Mouse (Mus musculus): Measurements from ENCODE around the gene Dpy19l3.

DNA sequence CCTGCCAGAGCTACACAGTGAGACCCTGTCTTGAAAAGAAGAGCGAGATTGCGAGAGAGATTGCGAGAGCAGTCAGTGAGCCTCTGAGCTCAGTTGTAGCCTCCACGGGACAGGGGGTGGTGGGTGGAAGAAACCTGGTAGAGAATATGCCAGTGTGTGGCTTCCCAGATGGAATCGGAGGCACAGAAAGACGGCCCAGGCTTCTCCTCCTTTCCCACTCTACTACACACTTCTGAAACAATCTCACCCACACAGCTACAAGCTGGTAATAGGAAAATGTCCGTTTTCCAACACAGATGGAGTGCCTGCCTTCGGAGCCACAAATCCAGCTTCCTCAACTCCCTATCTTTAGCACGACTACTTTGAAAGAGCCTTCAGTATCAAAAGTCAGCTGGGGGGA is 9.5 kb downstream of the Dpy19l3 start:
- TF ChIP-seq CTCF (IDR thresholded peaks at IDR 0.05; ENCODE audit: low read depth) (no peak), EP300 (IDR thresholded peaks at IDR 0.05; ENCODE audit: low read depth) (no peak)

Data from liver, embryonic 14.5 days (tissue).